Mouse (Mus musculus) limb, embryonic 14.5 days (tissue): ENCODE results near the gene Phlda2. TPM values are rescaled to one million over a fixed set of nuclear protein-coding genes. Genes with fewer than 3 reads are reported as not detected.

Experiments
- ATAC-seq: fragments of 200-750 bp; cut with Nextera tagmentation; 2 replicates; pipeline ENCODE4 v1.8.0; 2017; ENCODE audit warnings: low read depth, moderate number of reproducible peaks, moderate TSS enrichment; ENCODE audit not compliant: low FRiP score
- DNase-seq: peaks from one replicate; pipeline ENCODE4 v3.0.0-alpha.2; 2015; ENCODE audit warnings: low spot score
- H3K27ac ChIP-seq: fragments of 300-500 bp; sonication (generic); replicated peaks from 2 replicates; pipeline ENCODE4 v1.5.1; 2014; ENCODE audit warnings: low read depth, mild to moderate bottlenecking, low read length, moderate library complexity, mixed read lengths
- H3K27me3 ChIP-seq: fragments of 300-500 bp; sonication (generic); 2 replicates; pipeline ENCODE4 v1.6.1; 2014; ENCODE audit warnings: low read length, mixed read lengths; ENCODE audit not compliant: control insufficient read depth, insufficient read depth
- H3K36me3 ChIP-seq: fragments of 300-500 bp; sonication (generic); 2 replicates; pipeline ENCODE4 v1.6.1; 2014; ENCODE audit warnings: mild to moderate bottlenecking, low read length, moderate library complexity, mixed read lengths; ENCODE audit not compliant: control insufficient read depth, insufficient read depth
- H3K4me1 ChIP-seq: fragments of 300-500 bp; sonication (generic); 2 replicates; pipeline ENCODE4 v1.6.1; 2014; ENCODE audit warnings: antibody characterized with exemption, low read length, mixed read lengths; ENCODE audit not compliant: control insufficient read depth, insufficient read depth
- H3K4me2 ChIP-seq: fragments of 300-500 bp; sonication (generic); replicated peaks from 2 replicates; pipeline ENCODE4 v1.6.1; 2014; ENCODE audit warnings: low read depth, mild to moderate bottlenecking, low read length, moderate library complexity; ENCODE audit not compliant: severe bottlenecking
- H3K4me3 ChIP-seq: fragments of 300-500 bp; sonication (generic); replicated peaks from 2 replicates; pipeline ENCODE4 v1.5.1; 2014; ENCODE audit warnings: low read length
- H3K9ac ChIP-seq: fragments of 300-500 bp; sonication (generic); 2 replicates; pipeline ENCODE4 v1.6.1; 2014; ENCODE audit warnings: mild to moderate bottlenecking, low read depth, low read length, moderate library complexity; ENCODE audit not compliant: severe bottlenecking
- H3K9me3 ChIP-seq: fragments of 300-500 bp; sonication (generic); 2 replicates; pipeline ENCODE4 v1.6.1; 2016; ENCODE audit warnings: low read length; ENCODE audit not compliant: control insufficient read depth
- POLR2A ChIP-seq: fragments of 200-500 bp; IDR thresholded peaks from 2 replicates; pipeline ENCODE4 v1.8.0; 2012; ENCODE audit warnings: inconsistent platforms, mild to moderate bottlenecking, moderate library complexity, borderline replicate concordance; ENCODE audit not compliant: insufficient read depth, insufficient read length; ENCODE audit errors: extremely low read depth
- WGBS: fragments of 180-500 bp; shearing (Covaris S2); extraction: QIAGEN DNeasy Blood & Tissue Kit; methylation state at CpG from one replicate; pipeline ENCODE4 v1.1.7; 2014; 5-methylcytosine and 5-hydroxymethylcytosine counted together
- polyA plus RNA-seq, 2 experiments: library from polyadenylated mRNA; depleted of rRNA in 1 of 2; stranded (reverse) in 1 of 2; unstranded in 1 of 2; fragments of >200 nt; fragmentation: Nextera tagmentation in 1 of 2; extraction: Ambion mirVana in 1 of 2; gene quantifications; 2 replicates each; pipeline versions ENCODE4 v1.2.1 to v1.2.3; 2012 to 2014

Gene Phlda2
- polyA plus RNA-seq, 2 experiments: 13.7 to 23.3 TPM

- Histone ChIP-seq H3K9ac (no peak overlapping the region), H3K36me3 (no peaks in the 10 kb centered on the region), H3K27ac (no peak overlapping the region), H3K9me3 (no peaks in the 10 kb centered on the region), H3K27me3 (peaks cover 21% of the 10 kb centered on the region), H3K4me2 (no peak overlapping the region), H3K4me1 (peaks cover 7% of the 10 kb centered on the region; the same call in 1 of the 2 replicates), H3K4me3 (no peak overlapping the region)
- DNase-seq (no peak), ATAC-seq (no peak)
- no peak for TF ChIP-seq POLR2A
- WGBS: 86% methylated on average over 6 of the region's 6 CpGs
These were observed 976 bp upstream of the Phlda2 start for GRCm38 (mm10) chr7:143503926-143504325.

- no peak overlapping the region for H3K27ac ChIP-seq
- peak; percentile 44 for DNase-seq
- H3K9ac ChIP-seq: peak overlapping the region; percentile 56
- H3K4me3 ChIP-seq: peak overlapping the region; percentile 49
- no peaks in the 10 kb centered on the region for H3K36me3 ChIP-seq
- peaks cover 7% of the 10 kb centered on the region; the same call in 1 of the 2 replicates for H3K4me1 ChIP-seq
- ATAC-seq: peak; percentile 28; the same call in 1 of the 2 replicates
- peak overlapping the region; percentile 83 for H3K4me2 ChIP-seq
- no peak for TF ChIP-seq POLR2A
- peaks cover 21% of the 10 kb centered on the region for H3K27me3 ChIP-seq
- H3K9me3 ChIP-seq: no peaks in the 10 kb centered on the region
- 2% methylated on average over 55 of the region's 55 CpGs for WGBS
These were observed 1.1 kb downstream of the Phlda2 start for GRCm38 (mm10) chr7:143501643-143502417.

- Histone ChIP-seq H3K9me3 (no peaks in the 10 kb centered on the region), H3K9ac (no peak overlapping the region), H3K4me2 (no peak overlapping the region), H3K36me3 (no peaks in the 10 kb centered on the region), H3K4me1 (peaks cover 7% of the 10 kb centered on the region; the same call in 1 of the 2 replicates), H3K4me3 (no peak overlapping the region), H3K27me3 (peaks cover 21% of the 10 kb centered on the region), H3K27ac (no peak overlapping the region)
- ATAC-seq (no peak), DNase-seq (no peak)
- TF ChIP-seq POLR2A: no peak
- 31% methylated on average over 2 of the region's 2 CpGs for WGBS
These were observed 2.0 kb downstream of the Phlda2 start for GRCm38 (mm10) chr7:143500912-143501311.

- H3K36me3 ChIP-seq: no peaks in the 10 kb centered on the region
- H3K9ac ChIP-seq: no peak overlapping the region
- peaks cover 7% of the 10 kb centered on the region; the same call in 1 of the 2 replicates for H3K4me1 ChIP-seq
- 84% methylated on average over 4 of the region's 4 CpGs for WGBS
- ATAC-seq (no peak), DNase-seq (no peak)
- H3K27me3 ChIP-seq: peaks cover 21% of the 10 kb centered on the region
- no peak overlapping the region for H3K4me2 ChIP-seq
- no peak overlapping the region for H3K4me3 ChIP-seq
- TF ChIP-seq POLR2A: no peak
- H3K9me3 ChIP-seq: no peaks in the 10 kb centered on the region
- no peak overlapping the region for H3K27ac ChIP-seq
These were observed 4.4 kb downstream of the Phlda2 start for GRCm38 (mm10) chr7:143498584-143498983.

- Histone ChIP-seq H3K4me2 (no peak overlapping the region), H3K9ac (no peak overlapping the region), H3K9me3 (no peaks in the 10 kb centered on the region), H3K4me3 (no peak overlapping the region), H3K4me1 (no peaks in the 10 kb centered on the region), H3K36me3 (no peaks in the 10 kb centered on the region), H3K27ac (no peak overlapping the region), H3K27me3 (peaks cover 3% of the 10 kb centered on the region; the same call in 1 of the 2 replicates)
- WGBS: 74% methylated on average over 8 of the region's 8 CpGs
- DNase-seq: no peak
- ATAC-seq: no peak
- no peak for TF ChIP-seq POLR2A
These were observed 7.6 kb downstream of the Phlda2 start for GRCm38 (mm10) chr7:143495104-143495961.
